Mouse (Mus musculus) C2C12 (cell line): ENCODE data around the gene Sun3. TPM values are rescaled to one million over a fixed set of nuclear protein-coding genes. Genes with fewer than 3 reads are reported as not detected.

Experiments used
- H3K27me3 ChIP-seq: one replicate; pipeline ENCODE4 v1.6.1; 2011; ENCODE audit not compliant: control insufficient read depth, insufficient read depth, insufficient read length
- H3K36me3 ChIP-seq: one replicate; pipeline ENCODE4 v1.6.1; 2011; ENCODE audit not compliant: control insufficient read depth, insufficient read depth
- H3K4me3 ChIP-seq: one replicate; pipeline ENCODE4 v1.5.1; 2011; ENCODE audit warnings: mild to moderate bottlenecking, control low read depth; ENCODE audit not compliant: poor library complexity, insufficient read depth, severe bottlenecking
- H3K79me2 ChIP-seq: one replicate; pipeline ENCODE4 v1.6.1; 2011; ENCODE audit not compliant: control insufficient read depth, insufficient read depth
- H3K79me3 ChIP-seq: one replicate; pipeline ENCODE4 v1.6.1; 2011; ENCODE audit warnings: low read depth, control low read depth
- H3ac ChIP-seq: one replicate; pipeline ENCODE3; 2011; ENCODE audit warnings: low read depth; ENCODE audit not compliant: control insufficient read depth, insufficient read length
- CEBPB ChIP-seq: IDR thresholded peaks from one replicate; pipeline ENCODE4 v1.6.1; 2011; ENCODE audit warnings: low read depth, mild to moderate bottlenecking, control low read depth, moderate library complexity
- CTCF ChIP-seq: IDR thresholded peaks from one replicate; pipeline ENCODE4 v1.5.1; 2011; ENCODE audit not compliant: control insufficient read depth, insufficient read depth, insufficient read length
- FOSL1 ChIP-seq: IDR thresholded peaks from one replicate; pipeline ENCODE4 v1.8.0; 2011; ENCODE audit warnings: mild to moderate bottlenecking, low read length; ENCODE audit not compliant: poor library complexity, insufficient read depth, severe bottlenecking
- MAX ChIP-seq: IDR thresholded peaks from one replicate; pipeline ENCODE4 v1.6.1; 2011; ENCODE audit warnings: mild to moderate bottlenecking, control low read depth
- MYOD1 ChIP-seq: IDR thresholded peaks from one replicate; pipeline ENCODE4 v1.6.1; 2011; ENCODE audit warnings: low read depth; ENCODE audit not compliant: control insufficient read depth, insufficient read length
- MYOG ChIP-seq: IDR thresholded peaks from one replicate; pipeline ENCODE4 v1.6.1; 2011; ENCODE audit not compliant: control insufficient read depth, insufficient read length; ENCODE audit errors: extremely low read depth
- USF1 ChIP-seq: IDR thresholded peaks from one replicate; pipeline ENCODE4 v1.6.1; 2011; ENCODE audit warnings: low read depth, mild to moderate bottlenecking, control low read depth, moderate library complexity
- polyA plus RNA-seq: library from polyadenylated mRNA; unstranded; fragments of >200 nt; fragmentation: generic; extraction: Trizol; gene quantifications from one replicate; pipeline ENCODE4 v1.2.1, GENCODE M21; 2012; ENCODE audit warnings: missing spikeins

Sun3 gene
- polyA plus RNA-seq, 1 experiment, result not detected

GRCm38 (mm10) chr11:9010853-9011339 is 37.9 kb downstream of the Sun3 start, which contains the start of gene Hus1:
Gene Hus1, minus strand, starts transcription at chr11:9011191.
- H3K27me3 ChIP-seq, result no peaks in the 10 kb centered on the region
- peak within 1 kb of the TSS; percentile 51 for H3K4me3 ChIP-seq
- H3K36me3 ChIP-seq, result peaks cover 19% of the 10 kb centered on the region
- TF ChIP-seq MYOD1, result no peak
- TF ChIP-seq USF1, result no peak
- TF ChIP-seq CTCF, result no peak
- TF ChIP-seq MAX, result peak; percentile 73
- TF ChIP-seq FOSL1, result no peak
- H3K79me2 ChIP-seq, result peaks cover 35% of the 10 kb centered on the region
- H3ac ChIP-seq, result peak within 1 kb of the TSS; percentile 91
- H3K79me3 ChIP-seq, result peaks cover 14% of the 10 kb centered on the region

DNA sequence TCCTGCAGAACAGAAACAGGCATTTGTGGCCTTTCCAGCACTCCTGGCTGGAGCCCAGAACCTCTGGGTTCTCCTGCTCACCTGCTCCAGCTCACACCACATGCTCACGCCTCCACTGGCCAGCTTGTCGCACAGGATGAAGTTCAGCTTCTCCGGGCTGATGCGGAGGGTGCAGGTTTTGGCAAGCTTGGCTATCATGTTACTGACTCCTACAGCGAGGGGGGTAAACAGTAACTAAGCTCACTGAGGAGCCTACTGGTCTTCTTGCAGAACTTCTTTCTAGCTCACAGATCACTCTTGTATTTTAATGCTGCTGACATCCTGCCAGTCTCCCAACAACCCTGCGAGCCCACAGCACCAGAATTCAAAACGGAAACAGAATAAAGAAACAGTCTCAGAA is 38.4 kb downstream of the Sun3 start:
- H3K79me3 ChIP-seq, result peaks cover 14% of the 10 kb centered on the region
- H3K36me3 ChIP-seq, result peaks cover 22% of the 10 kb centered on the region
- H3K27me3 ChIP-seq, result no peaks in the 10 kb centered on the region
- TF ChIP-seq CEBPB (no peak), MAX (no peak), USF1 (no peak), CTCF (no peak), FOSL1 (no peak), MYOG (no peak), MYOD1 (no peak)
- H3K79me2 ChIP-seq, result peaks cover 35% of the 10 kb centered on the region
- H3K4me3 ChIP-seq, result peak overlapping the region; percentile 51
- H3ac ChIP-seq, result peak overlapping the region; percentile 91

GRCm38 (mm10) chr11:9008761-9009160 is 40.0 kb downstream of the Sun3 start:
- peaks cover 39% of the 10 kb centered on the region for H3K36me3 ChIP-seq
- no peaks in the 10 kb centered on the region for H3K27me3 ChIP-seq
- no peak overlapping the region for H3K4me3 ChIP-seq
- no peak overlapping the region for H3ac ChIP-seq
- H3K79me2 ChIP-seq, result peaks cover 35% of the 10 kb centered on the region
- peaks cover 14% of the 10 kb centered on the region for H3K79me3 ChIP-seq
- TF ChIP-seq USF1 (no peak), FOSL1 (no peak), CEBPB (no peak), MAX (no peak), CTCF (no peak), MYOG (no peak), MYOD1 (no peak)

GRCm38 (mm10) chr11:8988084-8988483 is 60.7 kb downstream of the Sun3 start:
- H3K27me3 ChIP-seq, result peaks cover 6% of the 10 kb centered on the region
- peaks cover 19% of the 10 kb centered on the region for H3K36me3 ChIP-seq
- H3K4me3 ChIP-seq, result no peak overlapping the region
- no peak for TF ChIP-seq CTCF
- TF ChIP-seq MYOG, result no peak
- no peak for TF ChIP-seq CEBPB
- no peak for TF ChIP-seq MYOD1
- TF ChIP-seq FOSL1, result no peak
- no peak for TF ChIP-seq USF1
- TF ChIP-seq MAX, result no peak
- H3K79me2 ChIP-seq, result no peaks in the 10 kb centered on the region
- H3ac ChIP-seq, result no peak overlapping the region
- no peaks in the 10 kb centered on the region for H3K79me3 ChIP-seq

- Histone ChIP-seq H3K79me2 (no peaks in the 10 kb centered on the region), H3K4me3 (no peak overlapping the region), H3K27me3 (peaks cover 7% of the 10 kb centered on the region), H3K36me3 (peaks cover 3% of the 10 kb centered on the region), H3K79me3 (no peaks in the 10 kb centered on the region), H3ac (no peak overlapping the region)
- no peak for TF ChIP-seq CEBPB
- TF ChIP-seq MAX, result no peak
- TF ChIP-seq MYOG, result no peak
- TF ChIP-seq FOSL1, result no peak
- no peak for TF ChIP-seq MYOD1
- no peak for TF ChIP-seq CTCF
- no peak for TF ChIP-seq USF1
Observed at GRCm38 (mm10) chr11:8986058-8986457, 62.7 kb downstream of the Sun3 start.

DNA sequence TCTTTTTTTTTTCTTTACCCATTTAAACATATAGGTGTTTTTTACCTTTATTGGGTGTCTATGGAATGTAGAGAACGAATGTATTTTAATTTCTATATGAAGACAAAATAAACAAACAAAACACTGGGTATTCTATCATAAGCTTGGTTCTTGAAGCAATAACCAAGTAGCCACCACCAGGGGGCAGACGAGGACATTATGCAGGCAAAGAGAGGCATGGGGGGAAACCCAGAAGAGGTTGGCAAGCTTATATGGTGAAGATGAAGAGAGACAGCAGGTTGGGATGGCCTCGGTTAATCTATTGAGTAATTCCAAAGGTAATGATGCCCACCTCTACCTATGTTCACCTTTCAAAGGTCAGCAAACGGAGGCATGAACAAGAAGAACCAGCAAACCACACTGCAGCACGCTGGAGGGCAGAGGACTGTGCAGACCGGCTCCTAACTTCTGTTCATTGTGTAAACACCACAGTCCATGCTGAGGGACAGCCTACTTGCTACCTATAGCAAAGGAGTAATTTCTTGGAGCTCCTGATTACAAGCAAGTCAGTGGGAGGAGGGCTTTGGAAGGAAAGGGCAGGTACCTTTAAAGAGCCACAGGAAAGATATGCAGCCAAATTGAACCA is 65.4 kb downstream of the Sun3 start:
- Histone ChIP-seq H3K27me3 (peaks cover 30% of the 10 kb centered on the region), H3K36me3 (no peaks in the 10 kb centered on the region), H3K4me3 (no peak overlapping the region), H3ac (no peak overlapping the region), H3K79me3 (no peaks in the 10 kb centered on the region), H3K79me2 (no peaks in the 10 kb centered on the region)
- TF ChIP-seq USF1 (no peak), CTCF (peak; percentile 26)
